Mouse (Mus musculus) left cerebral cortex, postnatal 36 days (tissue): Measurements from ENCODE around the gene Mapk12. TPM values are rescaled to one million over a fixed set of nuclear protein-coding genes. Genes with fewer than 3 reads are reported as not detected.
A peak's percentile ranks its signal among the peaks of the same experiment; 100 is the strongest.

ENCODE experiments used
- DNase-seq, 2 experiments: peaks; one replicate each; pipeline ENCODE4 v3.0.0; 2021 to 2022; ENCODE audit warnings: low spot score in 2 of 2, mixed read lengths in 1 of 2
- intact Hi-C: fragments of 180-260 bp; cut with DNase I; formaldehyde crosslinking; loops from one replicate; pipeline ENCODE4 v1.15.1; 2025
- microRNA-seq: library from miRNA; unstranded; fragments of <30 nt; microRNA quantifications from one replicate; pipeline ENCODE4 v1.2.0, GENCODE M21; 2022
- total RNA-seq, 2 experiments: library from RNA; stranded (reverse); gene quantifications; 2 replicates each; pipeline ENCODE4 v1.2.3; 2021

The Mapk12 gene
- total RNA-seq, 2 experiments from 2014 or later, result 6.1 to 11.1 TPM

DNA sequence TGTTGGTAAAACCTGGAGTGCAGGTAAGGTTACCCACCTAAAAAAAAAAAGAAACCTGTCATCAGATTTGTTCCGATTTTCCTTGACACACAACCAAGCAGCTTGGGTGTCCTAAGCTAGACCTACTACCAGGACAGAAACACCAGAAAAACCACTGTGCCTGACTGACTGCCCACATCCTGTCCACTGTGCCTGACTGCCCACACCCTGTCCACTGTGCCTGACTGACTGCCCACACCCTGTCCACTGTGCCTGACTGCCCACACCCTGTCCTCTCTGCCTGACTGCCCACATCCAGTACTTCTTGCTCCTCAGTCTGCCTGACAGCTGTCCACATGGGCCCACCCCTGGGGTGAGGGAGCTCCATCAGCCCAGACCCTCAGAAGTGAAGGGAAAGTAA is 33.5 kb downstream of the Mapk12 start:
- DNase-seq, result no peak
- intact Hi-C loops, result no loop called here

DNA sequence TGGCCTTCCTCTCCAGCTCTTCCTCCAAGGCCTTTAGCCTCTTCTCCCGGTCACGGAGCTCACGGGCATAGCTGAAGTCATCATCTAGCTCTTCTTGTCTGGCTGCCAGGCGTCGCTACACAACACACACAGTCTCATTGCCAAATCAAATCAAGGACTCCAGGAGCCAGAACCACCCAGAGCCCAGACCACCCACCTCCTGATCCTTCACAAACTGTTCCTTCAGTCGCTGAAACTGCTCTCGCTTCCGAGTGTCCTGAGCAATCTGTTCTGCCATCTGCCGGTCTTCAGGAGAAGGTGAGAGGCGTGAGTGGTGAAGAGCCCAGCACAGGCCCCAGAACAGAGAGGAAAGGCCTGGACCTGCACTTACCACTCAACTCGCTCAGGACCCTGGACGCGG is 34.4 kb downstream of the Mapk12 start:
- intact Hi-C loops, result no loop called here
- peak in 1 of 2 experiments; percentile 71 for DNase-seq

DNA sequence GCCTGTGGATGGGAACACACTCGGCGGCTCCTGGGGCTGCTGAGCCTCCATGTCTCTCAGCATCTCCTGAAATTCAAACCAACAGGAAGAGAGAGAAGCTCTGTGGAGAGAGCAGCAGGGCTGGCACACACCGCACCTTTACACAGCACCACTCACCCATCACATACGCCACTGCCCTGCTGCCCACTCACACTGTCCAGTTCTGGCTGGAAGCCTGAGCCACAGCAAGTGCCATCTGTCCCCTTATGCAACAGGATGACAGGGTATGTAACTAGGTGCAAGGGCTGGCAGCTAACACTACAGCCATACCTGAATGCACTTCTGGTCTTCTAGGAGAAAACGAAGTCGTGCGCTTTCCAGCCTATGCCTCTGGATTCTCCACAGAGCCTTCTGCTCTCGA is 36.1 kb downstream of the Mapk12 start:
- intact Hi-C loops, result no loop called here
- peak; percentile 57 to 66 for DNase-seq

DNA sequence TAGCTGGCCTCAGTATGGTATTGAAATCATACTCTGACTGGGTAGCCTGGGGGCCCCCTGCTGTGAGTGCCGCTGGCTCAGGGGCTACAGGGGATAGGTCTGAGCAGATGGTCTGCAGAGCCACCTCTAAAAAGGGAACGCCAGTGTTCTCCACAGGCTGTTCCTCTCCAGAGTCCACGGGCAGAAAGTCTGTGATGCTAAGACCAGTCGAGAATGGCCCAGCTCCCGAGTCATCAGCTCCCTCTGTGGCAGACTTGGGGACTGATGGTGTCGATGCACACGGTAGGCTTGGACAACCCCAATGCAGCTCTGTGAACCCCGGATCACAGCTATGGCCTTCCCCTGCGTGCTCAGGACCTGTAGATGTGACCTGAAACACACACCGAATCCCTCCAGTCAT is 36.6 kb downstream of the Mapk12 start:
- intact Hi-C loops, result no loop called here
- no peak for DNase-seq

DNA sequence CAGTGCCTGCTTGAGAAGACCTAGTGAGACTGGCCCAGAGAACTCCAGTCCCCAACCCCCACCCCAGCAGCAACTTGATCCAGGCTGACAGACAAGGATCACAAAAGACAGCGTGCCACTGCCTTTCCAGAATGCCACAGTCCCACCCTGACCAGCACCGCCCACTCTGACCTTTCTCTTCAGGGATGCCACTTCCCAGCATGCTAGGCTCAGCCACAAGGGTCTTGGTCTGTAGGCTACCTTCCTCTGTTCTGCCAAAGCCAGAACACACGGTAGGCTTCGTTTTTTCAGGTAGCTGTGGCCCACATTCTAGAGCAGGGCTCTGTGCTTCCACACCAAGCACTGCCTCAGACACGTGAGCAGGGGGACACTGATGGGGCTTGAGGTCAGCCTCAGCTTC is 37.9 kb downstream of the Mapk12 start:
- DNase-seq, result no peak
- intact Hi-C loops, result no loop called here

DNA sequence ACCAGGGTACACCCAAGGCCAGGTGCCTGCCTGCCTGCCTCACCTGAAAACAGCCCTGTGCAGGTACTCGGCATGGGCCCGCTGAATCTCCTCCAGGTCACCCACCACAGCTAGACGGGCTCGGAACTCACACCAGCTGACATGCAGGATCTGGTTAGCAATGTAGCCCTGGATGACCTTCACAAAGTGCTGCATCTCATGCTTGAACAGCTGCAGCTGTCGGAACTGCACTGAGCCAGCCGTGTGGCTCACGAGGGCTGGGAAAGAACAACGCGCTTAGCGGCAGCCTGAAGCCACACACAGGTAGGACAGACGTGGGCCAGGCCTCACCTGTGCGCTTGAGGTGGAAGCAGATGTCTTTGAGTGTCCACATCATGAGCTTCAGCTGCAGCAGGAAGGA is 39.7 kb downstream of the Mapk12 start:
- no peak for DNase-seq
- intact Hi-C loops, result no loop called here

DNA sequence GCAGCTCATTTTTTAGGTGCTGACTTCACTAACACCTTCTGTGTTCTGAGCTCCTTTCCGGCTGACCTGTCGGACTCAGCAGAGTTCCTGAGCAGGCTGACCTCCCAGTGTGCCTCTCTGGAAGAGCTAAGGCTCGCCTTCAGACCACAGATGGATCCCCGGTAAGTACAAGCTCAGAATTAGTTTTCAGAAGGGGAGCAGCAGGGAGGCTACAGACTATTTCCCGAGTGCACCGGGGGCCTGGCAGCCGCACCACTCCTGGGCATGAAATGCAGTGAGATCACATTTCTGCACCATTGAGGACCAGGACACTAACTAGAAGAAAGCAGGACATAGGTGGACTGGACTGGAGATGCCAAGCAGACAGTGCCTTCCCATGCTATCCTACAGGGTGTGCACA is 41.9 kb downstream of the Mapk12 start:
- no peak for DNase-seq
- intact Hi-C loops, result no loop called here

DNA sequence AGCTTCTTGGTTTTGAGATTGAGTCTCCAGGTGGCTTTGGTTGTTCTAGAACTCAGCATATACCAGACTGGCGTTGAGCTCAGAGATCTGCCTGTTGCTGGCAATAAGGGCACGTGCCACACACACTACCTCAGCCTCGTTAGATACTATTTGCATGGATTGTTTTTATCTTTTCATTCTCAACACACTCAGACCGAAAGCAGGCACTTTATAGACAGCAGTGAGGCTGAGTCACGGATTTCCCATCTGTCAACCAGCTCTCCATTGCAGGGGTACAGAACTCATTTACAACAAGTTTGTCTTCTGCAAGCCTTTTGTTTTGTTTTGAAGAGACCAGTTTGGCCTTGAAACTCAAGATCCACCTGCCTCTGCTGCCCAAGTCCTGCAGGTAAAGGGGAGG is 43.1 kb downstream of the Mapk12 start:
- intact Hi-C loops, result no loop called here
- DNase-seq, result no peak

DNA sequence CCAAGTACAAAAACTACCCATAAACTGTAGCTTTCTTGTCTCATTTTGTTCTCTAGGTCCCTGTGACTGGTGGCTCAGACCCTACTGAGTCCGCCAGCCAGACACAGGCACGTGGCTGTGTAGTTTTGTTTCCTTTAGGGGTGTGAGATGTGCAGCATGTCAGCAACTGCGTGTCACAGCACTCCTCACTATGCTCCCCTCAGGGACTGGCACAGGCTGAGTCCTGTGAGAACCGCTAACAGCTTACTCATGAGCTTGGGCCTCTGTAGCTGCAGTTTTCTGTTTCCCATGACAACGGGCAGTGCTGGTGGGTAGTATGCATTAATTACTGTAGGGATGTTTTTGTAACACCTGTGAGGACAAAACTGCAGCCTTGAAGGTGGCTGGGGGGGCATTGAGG is 48.3 kb downstream of the Mapk12 start:
- intact Hi-C loops, result no loop called here
- no peak for DNase-seq

DNA sequence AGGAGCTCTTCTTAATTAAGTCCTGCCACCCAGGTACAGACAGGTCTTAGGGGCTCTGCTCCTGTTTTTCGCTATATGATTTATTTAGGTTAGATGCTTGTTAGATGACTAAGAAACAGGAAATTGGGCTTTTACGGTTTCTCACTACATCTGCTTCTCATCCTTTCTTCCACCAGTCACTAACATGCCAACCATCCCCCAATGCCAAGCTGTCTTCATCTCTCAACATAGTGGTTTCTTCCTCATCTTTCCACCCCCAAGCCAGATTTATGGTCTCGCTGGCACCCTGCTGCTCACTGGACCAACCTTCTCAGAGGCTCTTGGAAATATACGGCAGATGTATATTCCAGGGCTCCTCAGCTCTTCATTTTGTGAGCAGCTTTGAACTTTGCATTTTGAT is 49.8 kb downstream of the Mapk12 start:
- DNase-seq, result no peak
- intact Hi-C loops, result no loop called here

DNA sequence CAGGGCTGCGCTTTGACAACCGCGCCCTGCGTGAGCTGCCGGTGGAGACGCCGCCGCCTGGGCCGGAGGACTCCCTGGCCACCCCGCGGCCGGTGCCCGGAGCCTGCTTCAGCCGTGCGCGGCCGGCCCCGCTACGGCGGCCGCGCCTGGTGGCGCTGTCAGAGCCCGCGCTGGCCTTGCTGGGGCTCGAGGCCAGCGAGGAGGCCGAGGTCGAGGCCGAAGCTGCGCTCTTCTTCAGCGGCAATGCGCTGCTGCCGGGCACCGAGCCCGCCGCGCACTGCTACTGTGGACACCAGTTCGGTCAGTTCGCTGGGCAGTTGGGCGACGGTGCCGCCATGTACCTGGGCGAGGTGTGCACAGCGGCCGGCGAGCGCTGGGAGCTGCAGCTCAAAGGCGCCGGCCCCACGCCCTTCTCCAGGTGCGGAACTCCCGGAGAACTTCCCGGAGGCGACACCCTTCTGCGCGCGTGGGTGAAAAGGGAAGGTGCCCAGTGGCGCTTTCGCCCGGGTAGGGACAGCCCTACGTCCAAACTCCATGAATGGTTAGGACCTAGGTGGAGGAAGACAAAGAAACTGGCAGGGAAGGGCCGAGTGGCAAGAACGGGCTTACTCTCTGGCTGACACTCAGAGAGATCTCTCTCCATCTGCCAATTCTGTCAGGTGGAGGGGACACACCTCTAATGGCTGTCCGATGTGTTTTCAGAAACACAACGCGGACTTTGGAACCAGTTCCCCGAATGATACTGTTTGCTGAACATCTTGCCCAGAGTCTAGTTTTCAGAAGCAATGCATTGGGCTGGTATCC is 51.1 kb downstream of the Mapk12 start:
- DNase-seq, result no peak
- intact Hi-C loops, result loop anchor here (1.0 kb wide), 1 partner anchor 13 kb away; no protein-coding TSS in a partner anchor

DNA sequence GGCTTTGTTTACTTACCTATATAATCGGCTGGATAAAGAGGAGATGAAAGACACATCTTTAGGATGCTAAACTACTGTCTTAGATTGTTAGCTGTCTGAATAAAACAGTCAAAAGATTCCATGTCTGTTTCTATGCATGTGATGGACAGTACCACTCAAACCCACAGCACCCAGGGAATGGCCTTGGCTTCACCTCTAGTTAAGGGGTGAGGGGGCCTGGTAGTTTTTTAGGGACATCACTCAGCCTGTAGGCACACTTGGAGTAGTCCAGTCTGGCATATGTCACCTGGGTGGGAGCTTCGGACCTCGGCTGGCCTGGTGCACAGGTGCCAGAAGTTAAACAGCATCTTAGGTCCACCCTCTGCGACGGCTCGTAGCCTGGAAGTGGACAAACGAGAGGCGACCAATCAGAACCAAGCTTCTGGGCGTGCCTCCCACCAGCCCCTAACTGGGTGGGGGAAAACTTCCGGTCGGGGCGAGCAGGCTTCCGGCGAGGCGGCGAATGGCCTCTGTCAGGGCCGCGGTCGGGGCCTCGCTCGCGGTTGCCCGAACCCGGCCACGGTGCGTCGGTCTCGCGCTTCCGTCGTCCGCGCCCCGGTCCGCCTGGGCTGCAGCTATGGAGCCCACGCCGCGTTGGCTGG is 51.8 kb downstream of the Mapk12 start, which contains the start of gene Selenoo:
Selenoo (plus strand) TSS at position 478 of the 641 bp plus-strand sequence.
- peak; percentile 89 to 92 for DNase-seq
- intact Hi-C loops, result loop anchor here (1.0 kb wide), 1 partner anchor 12 kb away; no protein-coding TSS in a partner anchor

DNA sequence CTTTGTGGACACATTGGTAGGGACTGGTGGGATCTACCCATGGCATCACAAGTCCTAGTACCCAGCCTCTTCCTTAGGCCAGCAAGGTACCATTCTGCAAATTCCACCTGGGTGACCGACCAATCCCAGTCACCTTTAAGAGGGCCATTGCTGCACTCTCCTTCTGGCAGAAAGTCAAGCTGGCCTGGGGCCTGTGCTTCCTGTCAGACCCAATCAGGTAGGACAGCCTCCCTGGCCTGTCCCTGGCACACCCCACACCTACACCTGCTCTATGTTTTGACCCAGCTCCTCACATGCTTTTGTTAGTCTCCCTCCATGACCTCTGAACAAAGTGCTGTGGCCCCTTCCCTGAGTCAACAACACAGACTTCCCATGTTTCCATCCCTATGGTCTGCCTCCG is 55.7 kb downstream of the Mapk12 start:
- no peak for DNase-seq
- intact Hi-C loops, result no loop called here

DNA sequence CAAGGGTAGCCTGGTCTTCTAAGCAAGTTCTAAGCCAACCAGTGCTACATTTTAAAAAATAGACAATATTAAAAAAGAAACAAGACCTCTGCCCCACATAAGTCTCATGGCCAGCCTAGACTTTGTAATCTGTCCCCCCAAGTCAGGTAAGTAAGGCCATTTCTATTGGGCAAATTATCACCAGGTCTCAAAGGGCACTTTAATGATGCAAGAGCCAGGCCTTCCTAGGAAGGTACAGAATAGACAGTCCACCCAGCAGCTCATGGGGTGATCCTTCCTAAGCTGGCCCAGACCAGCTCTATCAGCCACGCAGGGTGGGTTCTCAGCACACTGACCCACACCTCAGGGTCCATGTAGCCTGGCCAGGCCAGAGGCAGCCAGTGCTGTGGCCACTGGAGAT is 56.6 kb downstream of the Mapk12 start:
- intact Hi-C loops, result no loop called here
- DNase-seq, result no peak

Small RNAs within 50 kb of the gene (microRNA-seq; reads per million reads assigned to microRNA genes)
- gene Mir6958 (6.6 reads per million, percentile 23 among the genes with 10 or more reads in this experiment), gene Mir7118 (2.3 reads per million)

Other genes with a start within 250 kb of the Mapk12 start
- 1 to 10 TPM; 1.1 to 2.1 TPM for gene Ttll8, start 186.3 kb downstream of the Mapk12 start, total RNA-seq
- 100 to 1,000 TPM in 1 of 2 experiments, 10 to 100 TPM in 1; 99.9 to 111 TPM for gene Mlc1, start 161.7 kb downstream of the Mapk12 start, total RNA-seq
- not detected for gene Mov10l1, start 157.8 kb downstream of the Mapk12 start, total RNA-seq
- 100 to 1,000 TPM; 100 to 103 TPM for gene Panx2, start 81.0 kb downstream of the Mapk12 start, total RNA-seq
- 10 to 100 TPM; 16.8 to 19.5 TPM for gene Trabd, start 65.6 kb downstream of the Mapk12 start, total RNA-seq
- 10 to 100 TPM; 22.6 to 23.1 TPM for gene Selenoo, start 51.6 kb downstream of the Mapk12 start, total RNA-seq
- gene Tubgcp6, start 17.6 kb downstream of the Mapk12 start, total RNA-seq, result 10 to 100 TPM; 29.6 to 30.6 TPM
- gene Hdac10, start 12.0 kb downstream of the Mapk12 start, total RNA-seq, result 10 to 100 TPM; 12.8 to 16.8 TPM
- gene Mapk11, start 8.9 kb upstream of the Mapk12 start, total RNA-seq, result 10 to 100 TPM; 45.3 to 54.5 TPM
- 10 to 100 TPM; 42.2 to 54.0 TPM for gene Plxnb2, start 40.1 kb upstream of the Mapk12 start, total RNA-seq
- gene Dennd6b, start 55.8 kb upstream of the Mapk12 start, total RNA-seq, result 10 to 100 TPM; 39.9 to 52.2 TPM
- 100 to 1,000 TPM; 162 to 167 TPM for gene Ppp6r2, start 70.8 kb upstream of the Mapk12 start, total RNA-seq
- gene Sbf1, start 174.6 kb upstream of the Mapk12 start, total RNA-seq, result 100 to 1,000 TPM; 241 to 247 TPM
- gene Adm2, start 182.0 kb upstream of the Mapk12 start, total RNA-seq, result not detected
- not detected for gene Miox, start 193.7 kb upstream of the Mapk12 start, total RNA-seq
- 10 to 100 TPM; 16.9 to 18.5 TPM for gene Lmf2, start 215.0 kb upstream of the Mapk12 start, total RNA-seq
- gene Ncaph2, start 215.0 kb upstream of the Mapk12 start, total RNA-seq, result 100 to 1,000 TPM in 1 of 2 experiments, 10 to 100 TPM in 1; 89.8 to 109 TPM
- 10 to 100 TPM; 24.0 to 32.2 TPM for gene Sco2, start 233.1 kb upstream of the Mapk12 start, total RNA-seq
- gene Tymp, start 236.3 kb upstream of the Mapk12 start, total RNA-seq, result 1 to 10 TPM; 1.2 to 1.5 TPM
- gene Odf3b, start 238.6 kb upstream of the Mapk12 start, total RNA-seq, result 1 to 10 TPM in 1 of 2 experiments, under 1 TPM in 1; 0.66 to 1.9 TPM
- under 1 TPM; 0.39 to 0.41 TPM for gene Klhdc7b, start 244.2 kb upstream of the Mapk12 start, total RNA-seq